Mouse (Mus musculus) 3134 (cell line): ENCODE results near the gene Plac8.
A peak's percentile ranks its signal among the peaks of the same experiment; 100 is the strongest.

Experiments used
- DNase-seq: peaks from one replicate; pipeline ENCODE4 v3.0.0-alpha.2; 2011; ENCODE audit warnings: low spot score; ENCODE audit not compliant: insufficient read length; ENCODE audit errors: extremely low read depth

The Plac8 gene

DNA sequence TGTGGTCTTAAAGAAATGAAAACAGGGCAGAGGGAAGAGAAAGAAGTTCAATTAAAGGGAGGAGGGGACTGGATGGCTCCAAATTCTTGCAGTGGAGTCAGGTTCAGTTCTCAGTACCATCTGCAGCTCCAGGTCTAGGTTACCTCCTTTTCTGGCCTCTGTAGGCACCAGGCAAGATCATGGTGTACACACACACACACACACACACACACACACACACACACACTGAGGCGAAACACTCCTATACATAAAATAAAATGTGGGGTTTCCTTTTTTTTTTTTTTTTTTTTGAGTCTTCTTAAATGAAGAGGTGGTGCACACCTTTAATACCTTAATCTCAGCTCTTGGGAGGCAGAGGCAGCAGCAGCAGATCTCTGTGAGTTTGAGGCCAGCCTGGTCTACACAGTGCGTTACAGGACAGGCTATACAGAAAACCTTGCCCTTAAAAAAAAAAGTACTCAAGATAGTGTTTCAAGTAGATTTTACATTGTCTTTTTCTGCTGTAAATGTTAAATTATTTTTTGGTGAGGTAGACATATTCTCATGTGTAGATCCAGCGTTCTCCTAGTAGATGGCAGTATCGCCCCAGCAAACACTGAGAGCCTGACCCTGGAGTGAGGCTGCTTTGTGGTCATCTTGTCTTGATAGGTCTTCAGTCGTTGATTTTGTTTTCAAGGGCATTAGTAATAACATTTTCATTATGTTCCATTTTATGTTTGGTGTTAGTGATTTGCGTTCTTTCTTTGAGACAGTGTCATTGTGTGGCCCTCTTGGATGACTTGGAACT, 25.6 kb downstream of the Plac8 start:
- no peak for DNase-seq

DNA sequence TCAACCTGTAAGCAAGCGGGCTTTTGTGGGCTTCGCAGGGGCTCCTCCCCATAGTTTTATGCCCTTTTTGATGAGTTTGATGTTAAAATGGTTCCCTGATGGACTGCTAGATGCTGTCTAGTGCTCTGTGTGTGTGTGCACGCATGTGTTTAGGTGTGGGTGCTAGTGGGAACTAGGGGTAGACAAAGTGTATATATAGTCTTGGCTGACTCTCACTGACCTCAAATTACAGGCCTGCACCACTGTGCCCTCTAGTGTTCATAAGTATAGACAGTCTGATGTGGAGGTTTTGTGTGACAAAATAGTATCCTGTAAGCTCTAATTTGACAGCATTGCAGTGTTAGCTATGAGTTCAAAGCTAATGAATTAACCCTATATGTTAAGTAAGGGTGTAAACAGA, 35.4 kb downstream of the Plac8 start:
- no peak for DNase-seq

DNA sequence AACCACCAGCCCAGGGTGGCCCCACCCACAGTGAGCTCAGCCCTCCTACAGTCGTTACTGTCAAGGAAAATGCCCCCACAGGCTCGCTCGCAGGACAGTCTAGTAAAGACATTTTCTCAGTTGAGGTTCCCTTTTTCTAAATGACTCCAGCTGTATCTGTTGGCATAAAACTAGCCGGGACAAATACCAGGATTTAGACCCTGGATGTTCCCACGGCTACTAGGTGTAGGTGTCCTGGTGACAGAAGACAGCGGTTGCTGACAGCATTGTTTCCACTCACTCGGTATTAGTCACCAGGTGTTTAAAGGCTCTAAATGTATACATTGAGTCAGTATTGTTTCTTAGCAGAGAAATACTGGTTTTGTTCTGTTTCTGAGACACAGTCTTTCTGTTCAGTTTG, 36.2 kb downstream of the Plac8 start:
- DNase-seq, result no peak

DNA sequence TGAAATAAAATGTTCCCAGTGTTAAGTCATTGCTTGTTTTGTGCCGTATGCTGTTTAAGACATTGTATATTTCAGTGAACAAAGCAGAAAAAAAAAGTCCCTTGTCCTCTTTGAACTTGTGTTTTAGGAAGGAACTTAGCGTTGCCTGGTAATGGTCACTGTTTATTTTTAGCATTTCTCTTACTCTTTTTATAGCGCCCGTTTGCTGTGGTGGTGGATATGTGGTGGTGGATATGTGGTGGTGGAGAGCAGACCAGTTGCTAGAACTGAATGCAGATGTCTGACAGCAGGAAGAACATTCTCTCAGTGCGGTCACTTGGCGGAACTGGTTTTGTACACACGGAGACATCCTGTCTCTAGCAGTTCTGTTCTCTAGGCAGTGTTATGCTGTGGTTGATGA, 45.9 kb downstream of the Plac8 start:
- no peak for DNase-seq

GRCm38 (mm10) chr5:100525620-100526019, 46.4 kb downstream of the Plac8 start:
- DNase-seq, result no peak

DNA sequence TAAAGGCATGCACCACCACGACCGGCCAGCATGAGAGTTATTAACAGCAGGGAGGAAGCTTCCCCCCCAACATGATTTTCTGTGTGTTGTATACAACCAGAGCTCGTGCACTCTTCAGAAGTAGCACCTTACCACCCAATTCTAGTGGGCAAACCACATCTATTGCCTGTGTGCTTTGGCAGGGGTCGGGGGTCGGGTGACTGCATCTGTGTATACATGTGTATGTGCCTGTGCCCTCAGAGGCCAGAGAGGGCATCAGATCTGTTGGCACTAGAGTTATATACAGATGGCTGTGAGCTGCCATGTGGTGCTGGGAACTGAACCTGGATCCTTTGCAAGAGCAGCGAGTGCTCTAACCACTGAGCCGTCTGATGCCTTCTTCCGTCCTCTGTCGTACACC, 47.1 kb downstream of the Plac8 start:
- no peak for DNase-seq

DNA sequence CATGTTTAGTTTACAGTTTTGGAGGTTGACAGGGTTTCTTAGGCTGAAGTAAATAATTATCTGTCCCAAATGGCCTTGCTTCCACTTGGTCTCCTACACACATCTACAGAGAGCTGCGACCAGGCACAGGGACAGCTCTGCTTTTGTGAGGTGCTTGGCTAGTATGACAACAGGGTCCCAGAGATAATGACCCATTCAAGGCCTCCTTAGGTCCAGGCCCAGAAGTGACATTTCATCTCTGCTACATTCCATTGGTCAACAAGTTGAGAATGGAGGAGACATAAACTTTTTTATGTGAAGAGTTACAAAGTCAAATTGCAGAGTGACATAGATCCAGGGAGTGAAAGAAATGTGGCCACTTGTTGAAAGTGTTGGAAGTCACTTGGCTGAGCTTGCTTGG, 48.7 kb downstream of the Plac8 start:
- no peak for DNase-seq

GRCm38 (mm10) chr5:100520223-100520622, 51.8 kb downstream of the Plac8 start:
- no peak for DNase-seq

- DNase-seq, result no peak
Observed at GRCm38 (mm10) chr5:100519027-100519411, 53.0 kb downstream of the Plac8 start.

DNA sequence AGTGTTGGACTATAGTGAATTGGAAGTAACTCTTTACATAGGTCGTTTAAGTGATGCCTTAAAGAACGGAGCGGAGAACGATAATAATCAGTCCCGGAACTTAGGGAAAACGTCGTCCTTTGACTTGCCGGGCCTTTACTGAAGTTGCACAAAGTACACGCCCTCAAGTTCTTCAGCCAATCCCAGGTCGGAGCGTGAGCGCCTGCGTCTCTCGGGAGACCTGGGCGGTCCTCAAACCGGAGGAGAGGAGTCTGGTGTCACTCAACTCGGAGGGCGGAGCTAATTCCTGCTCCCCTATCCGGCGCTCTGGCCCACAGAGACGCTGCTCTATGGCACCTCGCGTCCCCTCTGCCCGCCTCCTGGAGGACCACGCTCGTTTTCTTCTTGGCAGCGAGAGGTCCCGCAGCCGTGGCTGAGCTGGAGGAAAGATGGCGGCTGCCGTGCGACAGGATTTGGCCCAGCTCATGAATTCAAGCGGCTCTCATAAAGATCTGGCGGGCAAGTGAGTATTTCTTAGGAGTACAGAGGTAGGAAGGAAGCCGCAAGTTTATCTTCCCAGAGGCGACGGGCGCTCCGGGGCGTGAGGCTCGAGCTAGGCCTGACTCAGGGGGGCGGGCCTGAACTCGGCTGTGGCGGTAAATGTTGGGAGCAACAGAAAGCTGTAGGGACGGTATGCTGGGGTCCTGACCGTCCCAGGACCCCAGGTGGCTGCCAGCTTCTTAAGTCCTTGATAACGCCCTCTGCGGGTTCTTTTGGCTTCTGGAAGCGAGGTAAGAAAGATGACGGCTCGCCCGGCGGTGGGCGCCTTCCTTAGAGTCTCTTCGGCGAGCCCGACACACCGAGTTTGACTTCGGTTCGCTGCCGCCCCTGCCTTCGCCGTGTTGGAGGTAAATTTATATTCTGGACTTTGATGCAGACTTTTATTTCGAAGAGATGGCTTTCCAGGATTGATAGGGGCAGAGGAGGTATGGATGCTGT, 53.7 kb downstream of the Plac8 start, which contains the start of gene Cops4:
Gene Cops4 (plus strand): TSS at position 261 of the 978 bp plus-strand sequence.
- DNase-seq, result peak; percentile 96

- DNase-seq, result no peak
Observed at GRCm38 (mm10) chr5:100512576-100512975, 59.5 kb downstream of the Plac8 start.

DNA sequence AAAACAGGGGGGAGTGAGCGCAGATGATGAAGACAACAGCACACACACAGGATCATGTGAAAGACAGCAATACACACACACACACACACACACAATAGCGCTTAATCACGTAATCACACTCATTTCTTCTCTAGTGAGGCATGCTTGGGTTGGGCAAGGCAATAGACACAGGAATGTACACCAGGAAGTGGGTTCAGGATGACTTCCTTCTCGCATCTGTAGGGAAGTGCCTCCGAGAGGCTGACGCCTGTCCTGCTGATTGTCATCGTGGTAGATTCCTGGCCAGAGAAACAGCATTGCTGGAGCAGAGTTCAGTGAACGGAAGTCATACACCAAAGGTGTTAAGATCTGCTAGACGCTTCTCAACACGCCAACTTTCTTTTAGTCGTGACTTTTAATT, 62.8 kb downstream of the Plac8 start:
- DNase-seq, result no peak
